Mouse (Mus musculus): ENCODE measurements around the gene Gm28230. TPM values are rescaled to one million over a fixed set of nuclear protein-coding genes. Genes with fewer than 3 reads are reported as not detected.

Gene Gm28230
- polyA plus RNA-seq, 1 experiment: not detected

- peaks cover 42% of the 10 kb centered on the region for H3K27me3 ChIP-seq (ENCODE audit: control insufficient read depth, insufficient read depth, insufficient read length)
- H3K36me3 ChIP-seq (ENCODE audit: control insufficient read depth, insufficient read depth): no peaks in the 10 kb centered on the region
- H3K79me3 ChIP-seq (ENCODE audit: low read depth): no peaks in the 10 kb centered on the region
- H3ac ChIP-seq (ENCODE audit: control insufficient read depth, insufficient read length, low read depth): no peak overlapping the region
- H3K4me3 ChIP-seq (ENCODE audit: insufficient read depth, poor library complexity, severe bottlenecking): no peak overlapping the region
- TF ChIP-seq MYOD1 (IDR thresholded peaks at IDR 0.05; ENCODE audit: control insufficient read depth, insufficient read length, low read depth): no peak
- TF ChIP-seq FOSL1 (IDR thresholded peaks at IDR 0.05; ENCODE audit: insufficient read depth, low read length, poor library complexity, severe bottlenecking): no peak
- no peak for TF ChIP-seq USF1 (IDR thresholded peaks at IDR 0.05; ENCODE audit: low read depth)
- no peak for TF ChIP-seq CEBPB (IDR thresholded peaks at IDR 0.05; ENCODE audit: low read depth)
- TF ChIP-seq MAX (IDR thresholded peaks at IDR 0.05): no peak
- no peak for TF ChIP-seq MYOG (IDR thresholded peaks at IDR 0.05; ENCODE audit: control insufficient read depth, extremely low read depth, insufficient read length)
- TF ChIP-seq CTCF (IDR thresholded peaks at IDR 0.05; ENCODE audit: control insufficient read depth, insufficient read depth, insufficient read length): no peak
- no peaks in the 10 kb centered on the region for H3K79me2 ChIP-seq (ENCODE audit: control insufficient read depth, insufficient read depth)
Measured at GRCm38 (mm10) chr2:74709465-74710419, 16.8 kb upstream of the Gm28230 start.

- Histone ChIP-seq H3K4me3 (ENCODE audit: insufficient read depth, poor library complexity, severe bottlenecking) (no peak overlapping the region), H3ac (ENCODE audit: control insufficient read depth, insufficient read length, low read depth) (no peak overlapping the region), H3K27me3 (ENCODE audit: control insufficient read depth, insufficient read depth, insufficient read length) (peaks cover 37% of the 10 kb centered on the region), H3K79me2 (ENCODE audit: control insufficient read depth, insufficient read depth) (no peaks in the 10 kb centered on the region), H3K36me3 (ENCODE audit: control insufficient read depth, insufficient read depth) (no peaks in the 10 kb centered on the region), H3K79me3 (ENCODE audit: low read depth) (no peaks in the 10 kb centered on the region)
- TF ChIP-seq MAX (IDR thresholded peaks at IDR 0.05) (no peak), USF1 (IDR thresholded peaks at IDR 0.05; ENCODE audit: low read depth) (no peak), CEBPB (IDR thresholded peaks at IDR 0.05; ENCODE audit: low read depth) (no peak), FOSL1 (IDR thresholded peaks at IDR 0.05; ENCODE audit: insufficient read depth, low read length, poor library complexity, severe bottlenecking) (no peak), MYOD1 (IDR thresholded peaks at IDR 0.05; ENCODE audit: control insufficient read depth, insufficient read length, low read depth) (no peak), MYOG (IDR thresholded peaks at IDR 0.05; ENCODE audit: control insufficient read depth, extremely low read depth, insufficient read length) (no peak), CTCF (IDR thresholded peaks at IDR 0.05; ENCODE audit: control insufficient read depth, insufficient read depth, insufficient read length) (no peak)
Measured at GRCm38 (mm10) chr2:74710929-74711543, 15.5 kb upstream of the Gm28230 start.

- Histone ChIP-seq H3K27me3 (ENCODE audit: control insufficient read depth, insufficient read depth, insufficient read length) (peaks cover 43% of the 10 kb centered on the region), H3ac (ENCODE audit: control insufficient read depth, insufficient read length, low read depth) (no peak within 1 kb of the TSS), H3K36me3 (ENCODE audit: control insufficient read depth, insufficient read depth) (no peaks in the 10 kb centered on the region), H3K79me2 (ENCODE audit: control insufficient read depth, insufficient read depth) (no peaks in the 10 kb centered on the region), H3K4me3 (ENCODE audit: insufficient read depth, poor library complexity, severe bottlenecking) (no peak within 1 kb of the TSS), H3K79me3 (ENCODE audit: low read depth) (no peaks in the 10 kb centered on the region)
- TF ChIP-seq FOSL1 (IDR thresholded peaks at IDR 0.05; ENCODE audit: insufficient read depth, low read length, poor library complexity, severe bottlenecking): no peak
- no peak for TF ChIP-seq MYOD1 (IDR thresholded peaks at IDR 0.05; ENCODE audit: control insufficient read depth, insufficient read length, low read depth)
- no peak for TF ChIP-seq CEBPB (IDR thresholded peaks at IDR 0.05; ENCODE audit: low read depth)
- TF ChIP-seq USF1 (IDR thresholded peaks at IDR 0.05; ENCODE audit: low read depth): no peak
- no peak for TF ChIP-seq MYOG (IDR thresholded peaks at IDR 0.05; ENCODE audit: control insufficient read depth, extremely low read depth, insufficient read length)
- no peak for TF ChIP-seq MAX (IDR thresholded peaks at IDR 0.05)
- no peak for TF ChIP-seq CTCF (IDR thresholded peaks at IDR 0.05; ENCODE audit: control insufficient read depth, insufficient read depth, insufficient read length)
Measured at GRCm38 (mm10) chr2:74711721-74712621, 14.6 kb upstream of the Gm28230 start, which contains the start of the genes Hoxd3 and Hoxd4. Hoxd3 (plus strand) TSS chr2:74711927. Hoxd4 (plus strand) TSS chr2:74711929.

- H3ac ChIP-seq (ENCODE audit: control insufficient read depth, insufficient read length, low read depth): no peak overlapping the region
- H3K79me3 ChIP-seq (ENCODE audit: low read depth): no peaks in the 10 kb centered on the region
- H3K27me3 ChIP-seq (ENCODE audit: control insufficient read depth, insufficient read depth, insufficient read length): peaks cover 42% of the 10 kb centered on the region
- no peaks in the 10 kb centered on the region for H3K36me3 ChIP-seq (ENCODE audit: control insufficient read depth, insufficient read depth)
- TF ChIP-seq CEBPB (IDR thresholded peaks at IDR 0.05; ENCODE audit: low read depth): no peak
- H3K4me3 ChIP-seq (ENCODE audit: insufficient read depth, poor library complexity, severe bottlenecking): no peak overlapping the region
- H3K79me2 ChIP-seq (ENCODE audit: control insufficient read depth, insufficient read depth): no peaks in the 10 kb centered on the region
Measured at GRCm38 (mm10) chr2:74713239-74714150, 13.0 kb upstream of the Gm28230 start.
